Mouse (Mus musculus) small intestine, adult 2 months (tissue): ENCODE measurements around the gene Pcp2. TPM values are rescaled to one million over a fixed set of nuclear protein-coding genes. Genes with fewer than 3 reads are reported as not detected.

Experiments
- H3K27ac ChIP-seq: fragments of 200-500 bp; 2 replicates; pipeline ENCODE4 v1.5.1; 2012; ENCODE audit warnings: low read depth, low read length, control low read depth, inconsistent platforms; ENCODE audit not compliant: insufficient read depth
- H3K27me3 ChIP-seq: fragments of 200-500 bp; 2 replicates; pipeline ENCODE4 v1.6.1; 2012; ENCODE audit warnings: mild to moderate bottlenecking, moderate library complexity, low read length, inconsistent platforms; ENCODE audit not compliant: control insufficient read depth, insufficient read depth
- H3K36me3 ChIP-seq: fragments of 200-500 bp; 2 replicates; pipeline ENCODE4 v1.6.1; 2012; ENCODE audit warnings: mild to moderate bottlenecking, low read length, control low read depth, inconsistent platforms; ENCODE audit not compliant: control insufficient read depth, insufficient read depth
- H3K4me1 ChIP-seq: fragments of 200-500 bp; 2 replicates; pipeline ENCODE4 v1.6.1; 2012; ENCODE audit warnings: low read length, inconsistent platforms, mixed read lengths; ENCODE audit not compliant: control insufficient read depth, insufficient read depth, insufficient read length
- H3K4me3 ChIP-seq: fragments of 200-500 bp; 2 replicates; pipeline ENCODE4 v1.5.1; 2012; ENCODE audit warnings: low read depth, mild to moderate bottlenecking, control low read depth, inconsistent platforms, low read length, moderate library complexity
- CTCF ChIP-seq: fragments of 200-500 bp; IDR thresholded peaks from 2 replicates; pipeline ENCODE4 v1.5.1; 2012; ENCODE audit warnings: low read depth, mild to moderate bottlenecking, control low read depth, inconsistent platforms, low read length, moderate library complexity, mixed read lengths; ENCODE audit not compliant: insufficient replicate concordance, insufficient read length; ENCODE audit errors: extremely low read depth
- POLR2A ChIP-seq: fragments of 200-500 bp; IDR thresholded peaks from 2 replicates; pipeline ENCODE4 v1.6.1; 2012; ENCODE audit warnings: low read depth, mild to moderate bottlenecking, control low read depth, inconsistent platforms, low read length, moderate library complexity
- WGBS: fragments of 180-500 bp; shearing (Covaris S2); methylation state at CpG from one replicate; pipeline ENCODE4 v1.1.7; 2018; 5-methylcytosine and 5-hydroxymethylcytosine counted together
- polyA plus RNA-seq: library from polyadenylated mRNA; depleted of rRNA; stranded (reverse); fragments of >200 nt; gene quantifications from 2 replicates; pipeline ENCODE4 v1.2.3, GENCODE M21; 2012; rRNA removed

Pcp2 gene
- polyA plus RNA-seq = not detected in 2 replicates

DNA sequence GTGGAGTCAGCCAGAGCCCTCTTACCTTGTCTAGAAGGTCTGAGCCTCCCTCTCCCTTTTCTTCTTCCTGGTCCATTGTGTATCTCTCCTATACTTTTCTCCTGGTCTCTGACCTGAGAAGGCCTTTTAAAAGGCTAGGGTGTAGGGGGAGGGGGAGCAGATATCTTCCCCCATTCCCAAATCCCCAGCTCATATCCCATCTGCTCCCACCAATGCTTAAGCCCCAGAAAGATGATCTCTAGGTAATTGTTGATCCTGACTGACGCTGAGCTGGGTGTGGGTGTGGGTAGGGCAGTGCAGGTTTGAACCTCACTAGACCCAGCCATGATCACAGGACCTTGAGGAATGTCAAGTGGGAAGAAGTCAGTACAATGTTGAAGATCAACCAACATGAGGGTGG, at the start of gene Pcp2:
TSS of gene Pcp2 (minus strand) at position 101 of the 400 bp plus-strand sequence.
- H3K27ac ChIP-seq = no peak within 1 kb of the TSS
- TF ChIP-seq POLR2A (no peak), CTCF (no peak)
- WGBS = 81% methylated on average over 1 of the region's 1 CpGs
- no peak within 1 kb of the TSS for H3K4me3 ChIP-seq
- H3K36me3 ChIP-seq = 0 out of 2 replicates have a peak, but pooled peaks cover 2% of the 10 kb centered on the region
- H3K27me3 ChIP-seq = no peaks in the 10 kb centered on the region
- H3K4me1 ChIP-seq = peaks cover 4% of the 10 kb centered on the region; the same call in 1 of the 2 replicates

DNA sequence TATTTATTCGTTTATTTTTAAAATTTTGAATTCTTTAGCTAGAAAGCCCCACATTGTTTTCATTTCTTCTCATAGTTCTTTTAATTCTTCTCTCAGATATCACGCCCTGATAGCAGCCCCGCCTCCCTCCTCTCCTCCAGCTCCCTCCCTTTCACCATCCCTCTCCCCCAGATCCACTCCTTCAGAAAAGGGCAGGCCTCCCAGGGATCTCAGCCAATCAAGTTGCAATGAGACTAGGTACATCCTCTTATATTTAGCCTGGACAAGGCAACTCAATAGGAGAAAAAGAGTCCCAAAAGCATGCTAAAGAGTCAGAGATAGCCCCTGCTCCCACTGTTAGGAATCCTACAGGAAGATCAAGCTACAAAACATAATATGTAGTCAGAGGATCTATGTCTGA, 49.3 kb upstream of the Pcp2 start:
- Histone ChIP-seq H3K36me3 (peaks cover 8% of the 10 kb centered on the region), H3K4me1 (peaks cover 2% of the 10 kb centered on the region), H3K4me3 (no peak overlapping the region), H3K27me3 (no peaks in the 10 kb centered on the region), H3K27ac (no peak overlapping the region)
- TF ChIP-seq CTCF = no peak
- TF ChIP-seq POLR2A = no peak
- WGBS = 64% methylated on average over 3 of the region's 3 CpGs

DNA sequence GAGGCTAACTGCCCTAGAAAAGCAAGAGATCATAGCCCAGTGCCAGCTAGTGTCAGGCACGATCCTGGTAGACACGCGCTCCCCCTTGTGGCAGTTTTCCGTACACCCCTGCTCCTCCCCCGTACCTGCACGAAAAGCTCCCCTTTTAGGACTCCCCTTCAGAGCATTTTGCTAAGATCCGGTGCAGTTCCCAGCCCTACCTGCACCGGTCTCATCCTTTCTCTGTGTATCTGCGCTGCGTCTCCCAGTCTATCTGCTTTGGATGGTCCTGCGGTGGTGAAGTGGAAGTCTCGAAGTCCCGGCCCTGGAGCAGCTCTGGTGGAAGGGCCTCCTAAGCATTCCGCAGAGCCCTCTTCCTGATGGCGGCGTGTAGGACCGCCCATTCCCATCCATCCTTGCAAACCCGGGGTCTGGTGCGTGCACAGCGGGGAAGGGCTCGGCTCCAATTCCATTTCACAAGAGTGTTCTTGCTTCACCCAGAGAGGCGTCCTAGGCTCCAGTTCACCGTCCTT, 46.7 kb upstream of the Pcp2 start, which contains the start of gene Fcor:
TSS of gene Fcor (minus strand) at position 383 of the 512 bp plus-strand sequence.
- H3K4me1 ChIP-seq = peaks cover 2% of the 10 kb centered on the region
- no peaks in the 10 kb centered on the region for H3K27me3 ChIP-seq
- H3K27ac ChIP-seq = no peak within 1 kb of the TSS
- WGBS = 2% methylated on average over 23 of the region's 23 CpGs
- H3K4me3 ChIP-seq = peak within 1 kb of the TSS; percentile 65
- no peaks in the 10 kb centered on the region for H3K36me3 ChIP-seq
- TF ChIP-seq POLR2A = no peak
- TF ChIP-seq CTCF = peak; percentile 99

DNA sequence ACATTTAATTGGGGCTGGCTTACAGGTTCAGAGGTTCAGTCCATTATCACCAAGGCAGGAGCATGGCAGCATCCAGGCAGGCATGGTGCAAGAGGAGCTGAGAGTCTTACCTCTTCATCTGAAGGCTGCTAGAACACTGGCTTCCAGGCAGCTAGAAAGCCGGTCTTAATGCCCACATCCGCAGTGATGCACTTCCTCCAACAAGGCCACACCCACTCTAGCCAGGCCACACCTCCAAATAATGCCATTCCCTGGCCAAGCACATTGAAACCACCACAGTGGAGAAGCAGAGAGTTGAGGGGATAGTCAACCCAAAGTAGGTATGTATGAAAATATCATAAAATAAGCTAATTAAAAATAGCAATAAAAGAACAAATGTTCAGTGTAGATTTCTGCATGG, 45.0 kb upstream of the Pcp2 start:
- Histone ChIP-seq H3K36me3 (no peaks in the 10 kb centered on the region), H3K27ac (no peak overlapping the region), H3K27me3 (no peaks in the 10 kb centered on the region), H3K4me1 (peaks cover 2% of the 10 kb centered on the region; the same call in 1 of the 2 replicates), H3K4me3 (no peak overlapping the region)
- WGBS = 60% methylated on average over 2 of the region's 2 CpGs
- TF ChIP-seq CTCF (no peak), POLR2A (no peak)

DNA sequence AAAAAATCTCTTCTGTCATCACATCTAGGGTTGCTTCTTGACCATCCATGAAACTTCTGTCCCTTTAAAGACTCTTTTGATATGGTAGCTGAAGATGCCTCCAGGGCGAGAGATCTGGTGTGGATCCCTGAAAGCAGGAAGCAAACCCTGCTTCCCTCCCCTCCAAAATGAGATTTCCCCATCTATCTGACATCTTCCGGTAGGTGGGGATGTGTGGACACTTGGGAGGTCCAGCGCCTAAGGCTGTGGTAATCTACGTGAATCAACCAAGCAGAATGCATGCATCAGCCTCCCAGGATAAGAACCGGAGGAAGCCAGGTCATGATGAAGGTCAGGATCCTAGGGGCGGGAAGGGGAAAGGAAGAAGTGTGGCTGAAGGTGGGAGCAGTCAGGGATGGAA, 40.2 kb upstream of the Pcp2 start, which contains the start of gene Mcemp1:
TSS of gene Mcemp1 (plus strand) at position 248 of the 400 bp plus-strand sequence.
- Histone ChIP-seq H3K4me3 (no peak within 1 kb of the TSS), H3K27me3 (no peaks in the 10 kb centered on the region), H3K4me1 (no peaks in the 10 kb centered on the region), H3K36me3 (no peaks in the 10 kb centered on the region), H3K27ac (peak within 1 kb of the TSS; percentile 9; the same call in 1 of the 2 replicates)
- TF ChIP-seq POLR2A = no peak
- no peak for TF ChIP-seq CTCF
- WGBS = 59% methylated on average over 6 of the region's 6 CpGs

DNA sequence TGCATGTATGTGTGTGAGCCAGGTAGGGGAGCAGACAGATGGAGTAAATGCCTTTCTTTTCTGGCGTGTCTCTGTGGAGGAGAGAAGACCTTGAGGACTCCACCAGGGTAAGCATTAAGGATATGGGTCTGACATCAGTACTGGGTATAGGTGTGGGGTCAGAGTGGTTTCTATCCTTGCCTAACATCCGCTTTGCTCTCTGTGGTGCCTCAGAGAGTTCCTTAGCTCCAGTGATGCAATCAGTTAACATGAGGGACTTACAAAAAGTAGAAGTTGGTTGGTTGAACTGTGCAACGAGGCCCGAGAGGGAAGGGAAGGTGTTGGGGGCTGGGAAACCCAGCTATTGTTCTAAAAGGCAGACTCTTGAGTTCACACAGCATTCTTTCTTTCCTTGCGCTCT, 39.1 kb upstream of the Pcp2 start:
- 39% methylated on average over 5 of the region's 5 CpGs for WGBS
- H3K4me3 ChIP-seq = no peak overlapping the region
- TF ChIP-seq POLR2A = no peak
- TF ChIP-seq CTCF = no peak
- no peaks in the 10 kb centered on the region for H3K27me3 ChIP-seq
- peak overlapping the region; percentile 9; the same call in 1 of the 2 replicates for H3K27ac ChIP-seq
- H3K36me3 ChIP-seq = no peaks in the 10 kb centered on the region
- no peaks in the 10 kb centered on the region for H3K4me1 ChIP-seq

DNA sequence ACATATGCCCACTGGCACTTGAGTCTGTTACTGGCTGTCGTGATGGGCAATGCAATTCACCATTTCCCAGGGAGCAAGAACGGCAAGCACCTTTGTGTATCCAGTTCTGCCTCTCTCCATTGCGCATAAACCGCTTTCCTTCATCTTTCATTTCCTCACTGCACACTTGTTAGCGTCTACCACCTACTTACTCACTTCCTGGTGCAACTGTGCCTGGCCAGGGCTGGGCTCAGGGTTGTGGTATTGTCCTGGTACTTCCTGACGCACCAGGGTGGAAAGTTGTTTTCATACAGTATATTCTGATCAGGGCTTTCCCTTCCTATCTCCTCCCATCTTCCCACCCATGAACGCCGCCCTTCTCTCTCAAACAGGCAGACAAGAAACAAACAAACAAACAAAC, 35.5 kb upstream of the Pcp2 start:
- WGBS = 59% methylated on average over 8 of the region's 8 CpGs
- no peaks in the 10 kb centered on the region for H3K4me1 ChIP-seq
- H3K36me3 ChIP-seq = no peaks in the 10 kb centered on the region
- H3K4me3 ChIP-seq = no peak overlapping the region
- no peak overlapping the region for H3K27ac ChIP-seq
- no peak for TF ChIP-seq POLR2A
- no peak for TF ChIP-seq CTCF
- no peaks in the 10 kb centered on the region for H3K27me3 ChIP-seq
